ENCODE assay signal across 7 mouse cellular contexts in the genomic region with DNA sequence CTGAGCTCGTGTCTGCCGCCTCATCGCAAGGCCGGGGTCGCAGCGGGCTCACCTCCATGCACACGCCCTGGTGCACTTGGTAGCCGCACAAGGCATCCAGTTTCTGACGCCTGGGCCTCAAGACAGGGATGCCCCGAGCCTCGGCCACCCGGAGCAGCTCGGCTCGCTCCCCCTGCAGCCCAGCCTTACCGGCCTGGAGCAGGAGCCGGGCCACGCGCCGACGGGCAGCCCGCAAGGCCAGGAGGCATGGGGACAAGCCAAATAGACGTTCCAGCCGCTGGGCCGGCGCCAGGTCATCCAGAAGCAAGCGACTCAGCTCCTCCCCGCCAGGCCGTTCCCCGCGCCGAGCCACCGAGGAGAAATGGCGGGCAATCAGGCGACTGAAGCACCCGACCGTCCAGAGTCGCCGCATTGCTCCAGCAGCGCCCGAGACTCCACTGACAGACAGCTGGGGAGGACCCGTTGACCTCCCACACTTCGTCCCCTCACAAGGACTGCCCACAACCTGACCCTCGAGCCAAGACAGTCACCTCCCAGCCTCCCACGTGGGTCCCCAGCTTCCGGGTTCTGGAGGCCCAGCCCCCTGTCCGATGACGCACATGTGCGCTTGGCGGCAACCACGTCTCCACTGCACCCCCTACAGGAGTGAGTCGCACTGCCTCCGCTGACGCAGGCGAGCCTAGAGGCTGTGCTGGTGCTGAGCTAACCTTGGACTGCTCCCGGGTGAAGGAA. TPM values are rescaled to one million over a fixed set of nuclear protein-coding genes. Genes with fewer than 3 reads are reported as not detected.
DNase-seq lines count a peak whose midpoint lies in the region; ATAC-seq lines count a peak whose summit lies in the region.

A gene (minus strand): TSS at position 555 of the 732 bp plus-strand sequence.

- peak within 1 kb of the TSS; percentile 90 for H3K9ac ChIP-seq in intestine, embryonic 16.5 days (ENCODE audit: low read depth, low read length)
- peak within 1 kb of the TSS; percentile 73 for H3K9ac ChIP-seq in midbrain, embryonic 11.5 days (ENCODE audit: low read length)

- 0 out of 2 replicates have a peak, but pooled peaks cover 2% of the 10 kb centered on the region for H3K36me3 ChIP-seq in intestine, embryonic 16.5 days (ENCODE audit: control insufficient read depth, insufficient read depth, low read length)
- no peaks in the 10 kb centered on the region for H3K36me3 ChIP-seq in midbrain, embryonic 11.5 days (ENCODE audit: control insufficient read depth, insufficient read depth, low read length)

- H3K4me2 ChIP-seq in intestine, embryonic 16.5 days (ENCODE audit: low read depth, low read length): peak within 1 kb of the TSS; percentile 96
- peak within 1 kb of the TSS; percentile 99 for H3K4me2 ChIP-seq in midbrain, embryonic 11.5 days

- peak within 1 kb of the TSS; percentile 97 for H3K27ac ChIP-seq in intestine, embryonic 16.5 days (ENCODE audit: low read length)
- H3K27ac ChIP-seq in midbrain, embryonic 11.5 days (ENCODE audit: low read depth, low read length): peak within 1 kb of the TSS; percentile 6; the same call in 1 of the 2 replicates

- H3K4me3 ChIP-seq in intestine, embryonic 16.5 days (ENCODE audit: low read length): peak within 1 kb of the TSS; percentile 85
- H3K4me3 ChIP-seq in midbrain, embryonic 11.5 days (ENCODE audit: low read depth, low read length): peak within 1 kb of the TSS; percentile 64

- intact Hi-C loops in left cerebral cortex, postnatal 36 days (cut with DNase I): no loop called here

- ATAC-seq in intestine, embryonic 16.5 days: peak; percentile 81
- ATAC-seq in midbrain, embryonic 11.5 days (ENCODE audit: low FRiP score): peak; percentile 86

- no peaks in the 10 kb centered on the region for H3K9me3 ChIP-seq in intestine, embryonic 16.5 days (ENCODE audit: control insufficient read depth, low read length)
- no peaks in the 10 kb centered on the region for H3K9me3 ChIP-seq in midbrain, embryonic 11.5 days (ENCODE audit: control insufficient read depth, low read length)

- H3K4me1 ChIP-seq in intestine, embryonic 16.5 days (ENCODE audit: control insufficient read depth, insufficient read depth, low read length): peaks cover 17% of the 10 kb centered on the region
- H3K4me1 ChIP-seq in midbrain, embryonic 11.5 days (ENCODE audit: control insufficient read depth, insufficient read depth, low read length): peaks cover 13% of the 10 kb centered on the region

- WGBS in intestine, embryonic 16.5 days: under 1% methylated on average over 55 of the region's 55 CpGs
- under 1% methylated on average over 54 of the region's 55 CpGs for WGBS in midbrain, embryonic 11.5 days

- no peaks in the 10 kb centered on the region for H3K27me3 ChIP-seq in intestine, embryonic 16.5 days (replicated peaks; ENCODE audit: control insufficient read depth, insufficient read depth, low read length)
- H3K27me3 ChIP-seq in midbrain, embryonic 11.5 days (ENCODE audit: control insufficient read depth, insufficient read depth, low read length): no peaks in the 10 kb centered on the region

- DNase-seq in adrenal gland, adult 8-10 months: peak; percentile 98
- peak; percentile 97 for DNase-seq in embryo, embryonic 9.5 days (ENCODE audit: extremely low spot score)
- DNase-seq in gastrocnemius, postnatal 4 days (ENCODE audit: low spot score in 2 of 2): peak; percentile 86 to 94
- DNase-seq in left cerebral cortex, postnatal 36 days (ENCODE audit: low spot score in 2 of 2): peak; percentile 91 to 92
- peak; percentile 99 for DNase-seq in midbrain, embryonic 11.5 days (ENCODE audit: low spot score, missing footprints)
- DNase-seq in skeletal muscle tissue, adult 2 months (ENCODE audit: low read depth, low spot score): peak; percentile 97

RNA-seq across cellular contexts. Expression of the gene that starts here (rescaled TPM):
- total RNA-seq in adrenal gland, adult 8-10 months (2022): 10 to 100 TPM; 21.6 to 24.4 (median 22.9) TPM
- total RNA-seq in gastrocnemius, postnatal 4 days (2021): 1 to 10 TPM; 6.5 to 6.7 TPM
- 14.6 and 15.0 TPM in 2 replicates for polyA plus RNA-seq in intestine, embryonic 16.5 days (2015; fragmentation: Nextera tagmentation; extraction: Ambion mirVana)
- 10 to 100 TPM; 19.3 to 19.4 TPM for total RNA-seq in left cerebral cortex, postnatal 36 days (2021)
- 10.3 and 11.4 TPM in 2 replicates for polyA plus RNA-seq in midbrain, embryonic 11.5 days (2014; fragmentation: Nextera tagmentation; extraction: Ambion mirVana)

Comparison
In these comparisons a context has a peak if more than half of its experiments do, and no peak if none do; other contexts are left out.
1. Peak in every context shown above with its lines: DNase-seq, ATAC-seq, H3K4me3 ChIP-seq and H3K27ac ChIP-seq.